Mouse (Mus musculus) testis, adult 2 months (tissue): ENCODE data around the gene Rpl18.

ENCODE experiments used
- CTCF ChIP-seq: fragments of 200-500 bp; IDR thresholded peaks from 2 replicates; pipeline ENCODE4 v1.5.1; 2012; ENCODE audit warnings: low read depth, mild to moderate bottlenecking, inconsistent platforms, low read length, moderate library complexity; ENCODE audit not compliant: control insufficient read depth, insufficient read depth, insufficient replicate concordance
- POLR2A ChIP-seq: fragments of 200-500 bp; IDR thresholded peaks from 2 replicates; pipeline ENCODE4 v1.6.1; 2012; ENCODE audit warnings: low read depth, mild to moderate bottlenecking, inconsistent platforms, low read length, moderate library complexity; ENCODE audit not compliant: control insufficient read depth

DNA sequence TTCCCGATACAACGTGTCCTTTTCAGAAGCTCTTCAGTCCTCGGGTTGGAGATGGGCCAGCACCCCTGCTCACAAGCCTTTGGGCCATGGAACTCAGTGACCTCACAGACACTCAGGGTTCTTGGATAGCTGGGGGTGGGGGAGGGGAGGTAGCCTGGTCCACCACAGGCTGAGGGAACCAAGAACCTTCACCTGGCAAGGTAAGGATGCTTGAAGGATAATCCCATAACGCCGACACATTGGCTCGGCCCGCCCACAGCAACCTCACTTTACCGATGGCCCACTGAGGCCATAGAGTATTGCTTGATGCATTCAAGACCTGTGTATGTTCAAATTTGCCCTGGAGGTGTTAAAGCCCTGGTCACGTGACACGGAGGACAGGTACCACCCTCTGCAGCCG, 10.5 kb downstream of the Rpl18 start, which contains the start of gene Spaca4:
- TF ChIP-seq CTCF: no peak
- peak; percentile 79; the same call in 1 of the 2 replicates for TF ChIP-seq POLR2A
